Mouse (Mus musculus): ENCODE measurements around the gene Mecom. TPM values are rescaled to one million over a fixed set of nuclear protein-coding genes. Genes with fewer than 3 reads are reported as not detected.

The Mecom gene
- total and polyA plus RNA-seq, 2 experiments from 2014 or later = 1.9 to 3.9 TPM

- 66% methylated on average over 4 of the region's 4 CpGs for WGBS
- no peak for DNase-seq
- Histone ChIP-seq H3K9ac (no peak overlapping the region), H3K27ac (ENCODE audit: low read depth, low read length) (no peak overlapping the region), H3K4me2 (ENCODE audit: low read depth) (no peak overlapping the region), H3K27me3 (ENCODE audit: insufficient read depth, low read length) (no peaks in the 10 kb centered on the region), H3K36me3 (ENCODE audit: insufficient read depth) (no peaks in the 10 kb centered on the region), H3K4me3 (ENCODE audit: low read depth, low read length) (no peak overlapping the region), H3K4me1 (ENCODE audit: insufficient read depth) (no peaks in the 10 kb centered on the region), H3K9me3 (ENCODE audit: low read length) (no peaks in the 10 kb centered on the region)
- no peak for ATAC-seq
- no peak for TF ChIP-seq CTCF (IDR thresholded peaks at IDR 0.05; ENCODE audit: low read depth)
Observed at GRCm38 (mm10) chr3:30308081-30308480, 239.7 kb downstream of the Mecom start.

- Histone ChIP-seq H3K4me3 (ENCODE audit: low read depth, low read length) (no peak overlapping the region), H3K27me3 (ENCODE audit: insufficient read depth, low read length) (no peaks in the 10 kb centered on the region), H3K9ac (no peak overlapping the region), H3K4me2 (ENCODE audit: low read depth) (no peak overlapping the region), H3K4me1 (ENCODE audit: insufficient read depth) (no peaks in the 10 kb centered on the region), H3K27ac (ENCODE audit: low read depth, low read length) (no peak overlapping the region), H3K36me3 (ENCODE audit: insufficient read depth) (no peaks in the 10 kb centered on the region), H3K9me3 (ENCODE audit: low read length) (no peaks in the 10 kb centered on the region)
- DNase-seq (no peak), ATAC-seq (no peak)
- 95% methylated on average over 6 of the region's 6 CpGs for WGBS
- no peak for TF ChIP-seq CTCF (IDR thresholded peaks at IDR 0.05; ENCODE audit: low read depth)
Observed at GRCm38 (mm10) chr3:30307601-30308000, 240.2 kb downstream of the Mecom start.

GRCm38 (mm10) chr3:30306080-30306479 is 241.7 kb downstream of the Mecom start:
- no peak for ATAC-seq
- TF ChIP-seq CTCF (IDR thresholded peaks at IDR 0.05; ENCODE audit: low read depth) = no peak
- Histone ChIP-seq H3K36me3 (ENCODE audit: insufficient read depth) (no peaks in the 10 kb centered on the region), H3K4me3 (ENCODE audit: low read depth, low read length) (no peak overlapping the region), H3K9ac (no peak overlapping the region), H3K4me2 (ENCODE audit: low read depth) (no peak overlapping the region), H3K4me1 (ENCODE audit: insufficient read depth) (no peaks in the 10 kb centered on the region), H3K9me3 (ENCODE audit: low read length) (no peaks in the 10 kb centered on the region), H3K27ac (ENCODE audit: low read depth, low read length) (no peak overlapping the region), H3K27me3 (ENCODE audit: insufficient read depth, low read length) (no peaks in the 10 kb centered on the region)
- DNase-seq = no peak
- WGBS = 43% methylated on average over 3 of the region's 3 CpGs

GRCm38 (mm10) chr3:30299460-30299859 is 248.3 kb downstream of the Mecom start:
- Histone ChIP-seq H3K9me3 (ENCODE audit: low read length) (no peaks in the 10 kb centered on the region), H3K4me1 (ENCODE audit: insufficient read depth) (no peaks in the 10 kb centered on the region), H3K27me3 (ENCODE audit: insufficient read depth, low read length) (no peaks in the 10 kb centered on the region), H3K4me2 (ENCODE audit: low read depth) (no peak overlapping the region), H3K27ac (ENCODE audit: low read depth, low read length) (no peak overlapping the region), H3K9ac (no peak overlapping the region), H3K4me3 (ENCODE audit: low read depth, low read length) (no peak overlapping the region), H3K36me3 (ENCODE audit: insufficient read depth) (no peaks in the 10 kb centered on the region)
- ATAC-seq = no peak
- WGBS = 31% methylated on average over 1 of the region's 1 CpGs
- DNase-seq = no peak
- no peak for TF ChIP-seq CTCF (IDR thresholded peaks at IDR 0.05; ENCODE audit: low read depth)

- Histone ChIP-seq H3K9me3 (ENCODE audit: low read length) (no peaks in the 10 kb centered on the region), H3K27me3 (ENCODE audit: insufficient read depth, low read length) (no peaks in the 10 kb centered on the region), H3K4me1 (ENCODE audit: insufficient read depth) (no peaks in the 10 kb centered on the region), H3K36me3 (ENCODE audit: insufficient read depth) (no peaks in the 10 kb centered on the region), H3K4me3 (ENCODE audit: low read depth, low read length) (no peak overlapping the region), H3K4me2 (ENCODE audit: low read depth) (no peak overlapping the region), H3K27ac (ENCODE audit: low read depth, low read length) (no peak overlapping the region), H3K9ac (no peak overlapping the region)
- ATAC-seq (peak; percentile 58; the same call in 1 of the 2 replicates), DNase-seq (no peak)
- no peak for TF ChIP-seq CTCF (IDR thresholded peaks at IDR 0.05; ENCODE audit: low read depth)
- WGBS = 70% methylated on average over 5 of the region's 5 CpGs
Observed at GRCm38 (mm10) chr3:30294433-30294832, 253.4 kb downstream of the Mecom start.

GRCm38 (mm10) chr3:30286529-30286928 is 261.3 kb downstream of the Mecom start:
- Histone ChIP-seq H3K4me1 (ENCODE audit: insufficient read depth) (no peaks in the 10 kb centered on the region), H3K4me2 (ENCODE audit: low read depth) (no peak overlapping the region), H3K27me3 (ENCODE audit: insufficient read depth, low read length) (no peaks in the 10 kb centered on the region), H3K27ac (ENCODE audit: low read depth, low read length) (no peak overlapping the region), H3K9me3 (ENCODE audit: low read length) (no peaks in the 10 kb centered on the region), H3K36me3 (ENCODE audit: insufficient read depth) (no peaks in the 10 kb centered on the region), H3K9ac (no peak overlapping the region), H3K4me3 (ENCODE audit: low read depth, low read length) (no peak overlapping the region)
- 34% methylated on average over 4 of the region's 4 CpGs for WGBS
- 0 out of 2 replicates have a peak, but pooled peaks have one; percentile 6 for TF ChIP-seq CTCF (IDR thresholded peaks at IDR 0.05; ENCODE audit: low read depth)
- DNase-seq (no peak), ATAC-seq (no peak)

GRCm38 (mm10) chr3:30284094-30284493 is 263.7 kb downstream of the Mecom start:
- no peaks in the 10 kb centered on the region for H3K36me3 ChIP-seq (ENCODE audit: insufficient read depth)
- TF ChIP-seq CTCF (IDR thresholded peaks at IDR 0.05; ENCODE audit: low read depth) = no peak
- no peaks in the 10 kb centered on the region for H3K4me1 ChIP-seq (ENCODE audit: insufficient read depth)
- H3K4me2 ChIP-seq (ENCODE audit: low read depth) = no peak overlapping the region
- no peak for DNase-seq
- no peak overlapping the region for H3K9ac ChIP-seq
- H3K27ac ChIP-seq (ENCODE audit: low read depth, low read length) = no peak overlapping the region
- WGBS = 67% methylated on average over 4 of the region's 4 CpGs
- no peaks in the 10 kb centered on the region for H3K9me3 ChIP-seq (ENCODE audit: low read length)
- H3K4me3 ChIP-seq (ENCODE audit: low read depth, low read length) = no peak overlapping the region
- H3K27me3 ChIP-seq (ENCODE audit: insufficient read depth, low read length) = no peaks in the 10 kb centered on the region
- no peak for ATAC-seq

- TF ChIP-seq CTCF (IDR thresholded peaks at IDR 0.05; ENCODE audit: low read depth) = no peak
- H3K9ac ChIP-seq = no peak overlapping the region
- no peak overlapping the region for H3K27ac ChIP-seq (ENCODE audit: low read depth, low read length)
- ATAC-seq (no peak), DNase-seq (no peak)
- WGBS = 85% methylated on average over 5 of the region's 5 CpGs
- no peaks in the 10 kb centered on the region for H3K36me3 ChIP-seq (ENCODE audit: insufficient read depth)
- H3K4me3 ChIP-seq (ENCODE audit: low read depth, low read length) = no peak overlapping the region
- H3K4me2 ChIP-seq (ENCODE audit: low read depth) = no peak overlapping the region
- H3K9me3 ChIP-seq (ENCODE audit: low read length) = no peaks in the 10 kb centered on the region
- no peaks in the 10 kb centered on the region for H3K27me3 ChIP-seq (ENCODE audit: insufficient read depth, low read length)
- no peaks in the 10 kb centered on the region for H3K4me1 ChIP-seq (ENCODE audit: insufficient read depth)
Observed at GRCm38 (mm10) chr3:30283562-30283961, 264.2 kb downstream of the Mecom start.

Data from forebrain, postnatal 0 days (tissue).